Mouse (Mus musculus) lung, embryonic 14.5 days (tissue): ENCODE results near the gene Pigt. TPM values are rescaled to one million over a fixed set of nuclear protein-coding genes. Genes with fewer than 3 reads are reported as not detected.

Experiments
- ATAC-seq: fragments of 200-750 bp; cut with Nextera tagmentation; 2 replicates; pipeline ENCODE4 v1.8.0; 2017; ENCODE audit warnings: mild to moderate bottlenecking, moderate TSS enrichment, moderate library complexity; ENCODE audit not compliant: insufficient read depth
- DNase-seq: peaks from one replicate; pipeline ENCODE4 v3.0.0-alpha.2; 2015
- H3K27ac ChIP-seq: fragments of 300-500 bp; sonication (generic); 2 replicates; pipeline ENCODE4 v1.5.1; 2014; ENCODE audit warnings: low read depth, mild to moderate bottlenecking, moderate library complexity
- H3K27me3 ChIP-seq: fragments of 300-500 bp; sonication (generic); 2 replicates; pipeline ENCODE4 v1.6.1; 2014; ENCODE audit warnings: low read length, control low read depth; ENCODE audit not compliant: insufficient read depth
- H3K36me3 ChIP-seq: fragments of 300-500 bp; sonication (generic); 2 replicates; pipeline ENCODE4 v1.6.1; 2014; ENCODE audit warnings: control low read depth; ENCODE audit not compliant: insufficient read depth
- H3K4me1 ChIP-seq: fragments of 300-500 bp; sonication (generic); 2 replicates; pipeline ENCODE4 v1.6.1; 2014; ENCODE audit warnings: antibody characterized with exemption, control low read depth; ENCODE audit not compliant: insufficient read depth
- H3K4me2 ChIP-seq: fragments of 300-500 bp; sonication (generic); 2 replicates; pipeline ENCODE4 v1.6.1; 2014; ENCODE audit warnings: mild to moderate bottlenecking
- H3K4me3 ChIP-seq: fragments of 300-500 bp; sonication (generic); 2 replicates; pipeline ENCODE4 v1.5.1; 2014; ENCODE audit warnings: low read depth, low read length
- H3K9ac ChIP-seq: fragments of 300-500 bp; sonication (generic); 2 replicates; pipeline ENCODE4 v1.6.1; 2014
- H3K9me3 ChIP-seq: fragments of 300-500 bp; sonication (generic); 2 replicates; pipeline ENCODE4 v1.6.1; 2016; ENCODE audit warnings: low read depth, low read length, control low read depth
- CTCF ChIP-seq: IDR thresholded peaks from 2 replicates; pipeline ENCODE4 v1.5.1; 2016; ENCODE audit warnings: antibody characterized with exemption, low read depth
- WGBS: fragments of 180-500 bp; shearing (Covaris S2); extraction: QIAGEN DNeasy Blood & Tissue Kit; methylation state at CpG from one replicate; pipeline ENCODE4 v1.1.7; 2014; 5-methylcytosine and 5-hydroxymethylcytosine counted together
- polyA plus RNA-seq: library from polyadenylated mRNA; unstranded; fragments of >200 nt; fragmentation: Nextera tagmentation; extraction: Ambion mirVana; gene quantifications from 2 replicates; pipeline ENCODE4 v1.2.1, GENCODE M21; 2014

The Pigt gene
- polyA plus RNA-seq, 1 experiment from 2014 or later: 71.0 TPM

GRCm38 (mm10) chr2:164521841-164522240 lies 24.5 kb downstream of the Pigt start:
- WGBS: 14% methylated on average over 11 of the region's 11 CpGs
- Histone ChIP-seq H3K4me3 (no peak overlapping the region), H3K9ac (no peak overlapping the region), H3K27me3 (no peaks in the 10 kb centered on the region), H3K36me3 (no peaks in the 10 kb centered on the region), H3K9me3 (no peaks in the 10 kb centered on the region), H3K4me1 (no peaks in the 10 kb centered on the region; the same call in 1 of the 2 replicates), H3K27ac (no peak overlapping the region), H3K4me2 (peak overlapping the region; percentile 15; the same call in 1 of the 2 replicates)
- ATAC-seq: no peak
- peak; percentile 52 for DNase-seq
- no peak for TF ChIP-seq CTCF

- Histone ChIP-seq H3K36me3 (no peaks in the 10 kb centered on the region), H3K4me2 (no peak overlapping the region), H3K27me3 (no peaks in the 10 kb centered on the region), H3K4me3 (no peak overlapping the region), H3K9me3 (no peaks in the 10 kb centered on the region), H3K27ac (no peak overlapping the region; the same call in 1 of the 2 replicates), H3K4me1 (no peaks in the 10 kb centered on the region; the same call in 1 of the 2 replicates), H3K9ac (no peak overlapping the region)
- DNase-seq: no peak
- 26% methylated on average over 8 of the region's 8 CpGs for WGBS
- TF ChIP-seq CTCF: no peak
- no peak for ATAC-seq
Measured at GRCm38 (mm10) chr2:164522280-164522679, 25.0 kb downstream of the Pigt start.

GRCm38 (mm10) chr2:164523301-164523773 lies 26.0 kb downstream of the Pigt start:
- WGBS: 73% methylated on average over 10 of the region's 10 CpGs
- Histone ChIP-seq H3K27ac (no peak overlapping the region), H3K4me3 (no peak overlapping the region), H3K4me1 (no peaks in the 10 kb centered on the region; the same call in 1 of the 2 replicates), H3K36me3 (no peaks in the 10 kb centered on the region), H3K4me2 (no peak overlapping the region), H3K9ac (no peak overlapping the region), H3K27me3 (no peaks in the 10 kb centered on the region), H3K9me3 (no peaks in the 10 kb centered on the region)
- TF ChIP-seq CTCF: no peak
- no peak for DNase-seq
- no peak for ATAC-seq

- no peaks in the 10 kb centered on the region for H3K4me1 ChIP-seq
- H3K36me3 ChIP-seq: no peaks in the 10 kb centered on the region
- no peak overlapping the region for H3K27ac ChIP-seq
- H3K4me3 ChIP-seq: no peak overlapping the region
- 58% methylated on average over 5 of the region's 5 CpGs for WGBS
- TF ChIP-seq CTCF: no peak
- no peak overlapping the region for H3K9ac ChIP-seq
- no peak overlapping the region for H3K4me2 ChIP-seq
- H3K9me3 ChIP-seq: no peaks in the 10 kb centered on the region
- no peak for DNase-seq
- H3K27me3 ChIP-seq: no peaks in the 10 kb centered on the region
- no peak for ATAC-seq
Measured at GRCm38 (mm10) chr2:164528557-164528956, 31.2 kb downstream of the Pigt start.

GRCm38 (mm10) chr2:164531169-164531568 lies 33.8 kb downstream of the Pigt start:
- H3K36me3 ChIP-seq: no peaks in the 10 kb centered on the region
- peak; percentile 35; the same call in 1 of the 2 replicates for ATAC-seq

GRCm38 (mm10) chr2:164534315-164534714 lies 37.0 kb downstream of the Pigt start:
- Histone ChIP-seq H3K9me3 (no peaks in the 10 kb centered on the region), H3K27ac (no peak overlapping the region), H3K4me3 (no peak overlapping the region), H3K36me3 (no peaks in the 10 kb centered on the region), H3K9ac (no peak overlapping the region), H3K4me2 (no peak overlapping the region), H3K4me1 (no peaks in the 10 kb centered on the region), H3K27me3 (no peaks in the 10 kb centered on the region)
- no peak for TF ChIP-seq CTCF
- WGBS: 73% methylated on average over 10 of the region's 10 CpGs
- DNase-seq (no peak), ATAC-seq (no peak)

More at GRCm38 (mm10) chr2:164531169-164531568, 33.8 kb downstream of the Pigt start:
- H3K9ac ChIP-seq: no peak overlapping the region
- no peak overlapping the region for H3K27ac ChIP-seq
- no peaks in the 10 kb centered on the region for H3K27me3 ChIP-seq
- TF ChIP-seq CTCF: peak; percentile 96
- H3K4me2 ChIP-seq: no peak overlapping the region
- WGBS: 6% methylated on average over 3 of the region's 3 CpGs
- DNase-seq: peak; percentile 87
- no peaks in the 10 kb centered on the region for H3K4me1 ChIP-seq
- H3K4me3 ChIP-seq: no peak overlapping the region
- H3K9me3 ChIP-seq: no peaks in the 10 kb centered on the region

- ATAC-seq (no peak), DNase-seq (no peak)
- Histone ChIP-seq H3K9ac (no peak overlapping the region), H3K4me1 (no peaks in the 10 kb centered on the region), H3K27ac (no peak overlapping the region), H3K36me3 (no peaks in the 10 kb centered on the region), H3K4me2 (no peak overlapping the region), H3K4me3 (no peak overlapping the region), H3K9me3 (no peaks in the 10 kb centered on the region), H3K27me3 (no peaks in the 10 kb centered on the region)
- 61% methylated on average over 4 of the region's 4 CpGs for WGBS
- no peak for TF ChIP-seq CTCF
Measured at GRCm38 (mm10) chr2:164537003-164537402, 39.7 kb downstream of the Pigt start.
